Comparison of ENCODE assay signal across 7 mouse cellular contexts in the genomic region with DNA sequence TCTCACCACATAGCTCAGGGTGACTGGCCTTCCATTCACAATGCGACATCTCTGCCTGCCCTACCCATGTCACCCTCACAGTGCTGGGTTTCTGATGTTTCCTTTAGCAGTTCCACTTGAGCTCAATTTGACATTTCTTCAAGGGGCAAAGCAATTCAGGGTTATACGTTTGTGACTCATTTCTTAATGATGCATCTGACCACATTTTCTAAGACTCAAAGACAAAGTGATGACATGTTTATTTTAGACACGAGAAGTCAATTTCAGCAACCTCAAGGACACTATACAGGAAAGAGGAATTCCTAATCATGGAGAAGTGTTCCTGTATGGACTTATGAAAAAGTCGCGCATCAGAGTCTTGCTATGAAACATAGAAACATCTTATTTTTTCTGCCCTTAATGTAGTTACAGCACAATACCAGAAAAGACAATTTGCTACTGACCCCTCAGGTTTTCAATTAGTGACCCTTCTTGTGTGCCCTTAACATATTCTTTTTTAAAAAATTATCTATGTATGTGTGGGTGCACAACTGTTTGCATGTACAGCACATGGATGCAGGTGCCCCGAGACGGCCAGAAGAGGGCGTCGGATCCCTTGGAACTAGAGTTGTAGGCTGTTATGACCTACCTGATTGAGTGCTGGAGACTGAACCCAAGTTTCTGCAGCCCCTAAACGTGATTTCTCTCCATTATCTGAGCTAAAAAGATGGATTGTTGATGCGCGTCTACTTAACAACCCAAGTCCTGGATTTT. TPM values are rescaled to one million over a fixed set of nuclear protein-coding genes. Genes with fewer than 3 reads are reported as not detected.
DNase-seq lines count a peak whose midpoint lies in the region; ATAC-seq lines count a peak whose summit lies in the region.

No protein-coding gene starts in this region.

- DNase-seq in ovary, postnatal 36 days (ENCODE audit: low spot score) = peak; percentile 22
- no peak for DNase-seq in ovary, adult 18-20 months (ENCODE audit: low spot score)
- DNase-seq in thymus, postnatal 14 days = peak; percentile 63

- H3K79me2 ChIP-seq in macrophage (ENCODE audit: inconsistent target) = peaks cover 4% of the 10 kb centered on the region; the same call in 1 of the 2 replicates

- ATAC-seq in activated CD4-positive, CD25-positive, alpha-beta regulatory T cell, adult 4 months = peak; percentile 9
- ATAC-seq in forebrain, embryonic 12.5 days (ENCODE audit: low FRiP score) = peak; percentile 31
- ATAC-seq in kidney, embryonic 15.5 days (replicated peaks; ENCODE audit: low FRiP score) = peak; percentile 7; the same call in 1 of the 2 replicates

- peak overlapping the region; percentile 70 for H3K4me2 ChIP-seq in forebrain, embryonic 12.5 days
- H3K4me2 ChIP-seq in kidney, embryonic 15.5 days = peak overlapping the region; percentile 76

- WGBS in forebrain, embryonic 12.5 days = 41% methylated on average over 12 of the region's 12 CpGs
- 43% methylated on average over 12 of the region's 12 CpGs for WGBS in kidney, embryonic 15.5 days
- WGBS in macrophage (ENCODE audit: missing documents) = 35% methylated on average over 12 of the region's 12 CpGs

- no peak overlapping the region for H3K27ac ChIP-seq in forebrain, embryonic 12.5 days
- H3K27ac ChIP-seq in kidney, embryonic 15.5 days = no peak overlapping the region
- H3K27ac ChIP-seq in macrophage = no peak overlapping the region

- H3K9ac ChIP-seq in forebrain, embryonic 12.5 days = no peak overlapping the region
- no peak overlapping the region for H3K9ac ChIP-seq in kidney, embryonic 15.5 days

- H3K4me1 ChIP-seq in forebrain, embryonic 12.5 days = peaks cover 13% of the 10 kb centered on the region
- peaks cover 12% of the 10 kb centered on the region for H3K4me1 ChIP-seq in kidney, embryonic 15.5 days

- H3K36me3 ChIP-seq in forebrain, embryonic 12.5 days (replicated peaks) = no peaks in the 10 kb centered on the region
- no peaks in the 10 kb centered on the region for H3K36me3 ChIP-seq in kidney, embryonic 15.5 days
- no peaks in the 10 kb centered on the region for H3K36me3 ChIP-seq in macrophage (ENCODE audit: inconsistent target)

- H3K4me3 ChIP-seq in forebrain, embryonic 12.5 days (replicated peaks) = peak overlapping the region; percentile 70
- peak overlapping the region; percentile 74 for H3K4me3 ChIP-seq in kidney, embryonic 15.5 days (replicated peaks)
- H3K4me3 ChIP-seq in macrophage (ENCODE audit: inconsistent target) = peak overlapping the region; percentile 85

- 0 out of 2 replicates have a peak, but pooled peaks cover 3% of the 10 kb centered on the region for H3K27me3 ChIP-seq in forebrain, embryonic 12.5 days
- no peaks in the 10 kb centered on the region for H3K27me3 ChIP-seq in kidney, embryonic 15.5 days

- no peaks in the 10 kb centered on the region for H3K9me3 ChIP-seq in forebrain, embryonic 12.5 days
- no peaks in the 10 kb centered on the region for H3K9me3 ChIP-seq in kidney, embryonic 15.5 days (replicated peaks)

RNA-seq across cellular contexts. Expression of gene Dbt, which starts 0.5 kb away (rescaled TPM):
- 10 to 100 TPM in 1 of 2 experiments, 1 to 10 TPM in 1; 9.2 to 15.2 TPM for polyA plus RNA-seq in activated CD4-positive, CD25-positive, alpha-beta regulatory T cell, adult 4 months (2017; shearing (Covaris generic))
- 12.6 and 13.0 TPM in 2 replicates for polyA plus RNA-seq in forebrain, embryonic 12.5 days (2016; fragmentation: Nextera tagmentation; extraction: Ambion mirVana)
- 21.4 and 23.9 TPM in 2 replicates for polyA plus RNA-seq in kidney, embryonic 15.5 days (2015; fragmentation: Nextera tagmentation; extraction: Ambion mirVana)
- total RNA-seq in macrophage (2018; cell fraction: chromatin; rRNA removed) = 10 to 100 TPM in 1 of 26 experiments, 1 to 10 TPM in 23, under 1 TPM in 2; 0.76 to 10.6 (median 4.5) TPM
- total RNA-seq in macrophage (2018; cell fraction: cytosol; rRNA removed) = 10 to 100 TPM in 23 of 26 experiments, 1 to 10 TPM in 3; 7.5 to 15.9 (median 12.9) TPM
- 10 to 100 TPM in 3 of 26 experiments, 1 to 10 TPM in 23; 2.0 to 13.3 (median 6.1) TPM for total RNA-seq in macrophage (2018; cell fraction: nucleus; rRNA removed)
- 10.3 to 14.6 TPM (median 12.6 TPM) in 3 replicates for polyA plus RNA-seq in macrophage (2018)

RNA-seq across cellular contexts. Expression of gene Rtca, which starts 4.3 kb away (rescaled TPM):
- 10 to 100 TPM; 23.5 to 28.4 TPM for polyA plus RNA-seq in activated CD4-positive, CD25-positive, alpha-beta regulatory T cell, adult 4 months (2017; shearing (Covaris generic))
- 108 TPM in 2 replicates for polyA plus RNA-seq in forebrain, embryonic 12.5 days (2016; fragmentation: Nextera tagmentation; extraction: Ambion mirVana)
- 76.1 and 80.7 TPM in 2 replicates for polyA plus RNA-seq in kidney, embryonic 15.5 days (2015; fragmentation: Nextera tagmentation; extraction: Ambion mirVana)
- total RNA-seq in macrophage (2018; cell fraction: chromatin; rRNA removed) = 10 to 100 TPM in 23 of 26 experiments, 1 to 10 TPM in 3; 6.7 to 35.5 (median 21.1) TPM
- 10 to 100 TPM; 17.2 to 32.0 (median 23.8) TPM for total RNA-seq in macrophage (2018; cell fraction: cytosol; rRNA removed)
- total RNA-seq in macrophage (2018; cell fraction: nucleus; rRNA removed) = 10 to 100 TPM in 18 of 26 experiments, 1 to 10 TPM in 8; 5.4 to 23.2 (median 13.6) TPM
- polyA plus RNA-seq in macrophage (2018) = 15.1 to 29.7 TPM (median 23.7 TPM) in 3 replicates

RNA-seq across cellular contexts. Expression of gene Lrrc39, which starts 50.4 kb away (rescaled TPM):
- 1 to 10 TPM in 1 of 2 experiments, under 1 TPM in 1; 0.82 to 1.2 TPM for polyA plus RNA-seq in activated CD4-positive, CD25-positive, alpha-beta regulatory T cell, adult 4 months (2017; shearing (Covaris generic))
- polyA plus RNA-seq in forebrain, embryonic 12.5 days (2016; fragmentation: Nextera tagmentation; extraction: Ambion mirVana) = 0.47 and 0.70 TPM in 2 replicates
- polyA plus RNA-seq in kidney, embryonic 15.5 days (2015; fragmentation: Nextera tagmentation; extraction: Ambion mirVana) = 0.91 and 1.0 TPM in 2 replicates
- 10 to 100 TPM in 2 of 26 experiments, 1 to 10 TPM in 6, under 1 TPM in 9, not detected in 9; 0.42 to 13.5 (median 0.88) TPM for total RNA-seq in macrophage (2018; cell fraction: chromatin; rRNA removed)
- total RNA-seq in macrophage (2018; cell fraction: cytosol; rRNA removed) = 1 to 10 TPM in 13 of 26 experiments, under 1 TPM in 13; 0.15 to 5.4 (median 1.4) TPM
- 10 to 100 TPM in 1 of 26 experiments, 1 to 10 TPM in 6, under 1 TPM in 15, not detected in 4; 0.12 to 12.6 (median 0.72) TPM for total RNA-seq in macrophage (2018; cell fraction: nucleus; rRNA removed)
- 1.9 to 10.2 TPM (median 2.7 TPM) in 3 replicates for polyA plus RNA-seq in macrophage (2018)
